Mouse (Mus musculus): ENCODE results near the gene Nr4a1. TPM values are rescaled to one million over a fixed set of nuclear protein-coding genes. Genes with fewer than 3 reads are reported as not detected.
A peak's percentile ranks its signal among the peaks of the same experiment; 100 is the strongest.

Gene Nr4a1
- total RNA-seq, 2 experiments from 2014 or later = 95.8 to 589 TPM

DNA sequence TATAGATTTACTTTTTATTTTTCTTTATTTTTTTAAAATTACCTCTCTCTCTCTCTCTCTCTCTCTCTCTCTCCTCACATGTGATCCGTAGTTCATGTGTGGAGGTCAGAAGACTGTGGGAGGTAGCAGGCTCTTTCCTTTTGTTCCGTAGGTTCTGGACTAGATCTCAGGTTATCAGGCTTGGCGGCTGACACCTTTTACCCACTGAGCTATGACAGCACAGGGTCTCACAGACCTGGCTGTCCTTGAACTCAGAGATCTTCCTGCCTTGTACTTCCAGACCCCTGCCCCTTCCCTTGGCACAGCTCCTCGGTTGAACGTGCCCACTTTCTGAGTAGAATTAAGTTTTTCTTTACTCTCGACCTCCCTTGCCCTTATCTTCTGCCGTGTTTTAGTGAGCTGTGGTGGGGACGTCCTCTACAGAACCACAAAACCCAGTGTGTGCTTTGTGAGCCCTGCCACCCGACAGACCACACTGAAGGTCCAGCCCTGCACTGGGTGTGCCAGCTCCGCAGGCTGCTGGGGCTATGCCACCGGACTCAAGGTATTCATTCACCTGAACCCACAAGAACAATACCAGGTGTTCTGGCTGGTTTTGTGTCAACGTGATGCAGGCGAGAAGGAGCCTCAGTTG lies 62.3 kb downstream of the Nr4a1 start:
- no peak for DNase-seq

DNA sequence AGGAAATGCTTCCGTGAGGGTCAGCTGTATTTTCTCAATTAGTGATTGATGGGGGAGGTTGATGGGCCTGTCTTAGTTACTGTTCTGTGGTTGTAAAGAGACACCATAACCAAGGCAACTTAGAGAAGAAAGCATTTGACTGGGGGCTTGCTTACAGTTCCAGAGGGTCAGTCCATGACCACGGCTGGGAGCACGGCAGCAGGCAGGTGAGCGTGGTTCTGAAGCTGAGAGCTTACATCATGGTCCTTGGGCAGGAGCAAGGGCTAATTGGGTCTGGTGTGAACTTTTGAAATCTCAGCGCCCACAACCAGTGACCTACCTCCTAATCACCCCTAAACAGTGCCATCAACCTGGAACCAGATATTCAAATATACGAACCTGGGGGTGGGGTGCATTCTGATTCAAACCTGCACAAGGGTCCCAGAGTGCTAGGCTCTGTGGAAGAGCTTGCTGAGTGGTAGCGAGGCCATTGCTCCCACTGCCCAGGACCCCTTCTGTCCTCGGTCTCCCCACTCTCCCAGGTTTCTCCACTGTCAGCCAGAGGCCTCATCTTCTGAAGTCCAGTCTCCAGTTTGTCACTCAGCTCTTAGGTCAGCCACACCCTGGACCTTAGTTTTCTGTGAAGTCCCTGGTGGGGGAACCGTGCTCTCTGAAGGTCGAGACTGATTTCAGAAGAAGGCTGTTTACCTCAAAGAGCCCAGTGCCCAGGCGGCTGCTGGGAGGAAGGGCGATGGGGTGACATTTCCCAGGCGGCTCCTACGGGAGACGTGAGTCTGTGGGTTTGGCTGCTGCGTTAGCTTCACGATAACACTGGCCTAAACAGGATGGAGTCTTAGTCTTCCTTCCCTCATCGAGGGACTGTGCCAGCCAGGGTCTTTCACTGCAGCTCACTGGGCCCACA lies 63.1 kb downstream of the Nr4a1 start:
- no peak for DNase-seq

DNA sequence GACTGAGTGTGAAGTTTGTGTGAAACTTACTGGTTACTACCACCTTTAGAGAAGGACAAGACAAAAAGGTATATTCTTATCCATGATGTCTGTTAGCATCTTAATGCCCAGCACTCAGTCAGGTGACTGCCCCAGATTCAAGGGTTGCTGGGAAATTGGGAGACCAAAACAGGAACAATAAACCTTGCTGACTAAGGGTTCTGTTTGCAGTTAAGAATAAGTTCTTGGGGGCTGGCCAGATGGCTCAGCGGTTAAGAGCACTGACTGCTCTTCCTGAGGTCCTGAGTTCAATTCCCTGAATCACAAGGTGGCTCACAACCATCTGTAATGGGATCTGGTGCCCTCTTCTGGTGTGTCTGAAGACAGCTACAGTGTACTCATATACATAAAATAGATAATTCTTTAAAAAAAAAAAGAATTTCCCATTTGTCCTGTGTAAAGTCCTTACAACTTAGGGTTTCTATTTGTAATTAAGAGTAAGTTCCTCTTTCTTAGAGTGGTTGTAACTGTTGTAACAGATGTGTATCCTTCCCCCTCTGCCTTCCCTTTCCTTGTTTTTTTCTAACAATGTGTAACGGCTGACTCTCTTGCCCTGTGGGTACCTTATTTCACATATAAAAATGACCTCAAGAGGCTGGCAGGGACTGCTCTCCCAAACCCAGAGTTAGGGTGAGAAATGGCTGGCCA lies 63.9 kb downstream of the Nr4a1 start:
- DNase-seq = no peak

DNA sequence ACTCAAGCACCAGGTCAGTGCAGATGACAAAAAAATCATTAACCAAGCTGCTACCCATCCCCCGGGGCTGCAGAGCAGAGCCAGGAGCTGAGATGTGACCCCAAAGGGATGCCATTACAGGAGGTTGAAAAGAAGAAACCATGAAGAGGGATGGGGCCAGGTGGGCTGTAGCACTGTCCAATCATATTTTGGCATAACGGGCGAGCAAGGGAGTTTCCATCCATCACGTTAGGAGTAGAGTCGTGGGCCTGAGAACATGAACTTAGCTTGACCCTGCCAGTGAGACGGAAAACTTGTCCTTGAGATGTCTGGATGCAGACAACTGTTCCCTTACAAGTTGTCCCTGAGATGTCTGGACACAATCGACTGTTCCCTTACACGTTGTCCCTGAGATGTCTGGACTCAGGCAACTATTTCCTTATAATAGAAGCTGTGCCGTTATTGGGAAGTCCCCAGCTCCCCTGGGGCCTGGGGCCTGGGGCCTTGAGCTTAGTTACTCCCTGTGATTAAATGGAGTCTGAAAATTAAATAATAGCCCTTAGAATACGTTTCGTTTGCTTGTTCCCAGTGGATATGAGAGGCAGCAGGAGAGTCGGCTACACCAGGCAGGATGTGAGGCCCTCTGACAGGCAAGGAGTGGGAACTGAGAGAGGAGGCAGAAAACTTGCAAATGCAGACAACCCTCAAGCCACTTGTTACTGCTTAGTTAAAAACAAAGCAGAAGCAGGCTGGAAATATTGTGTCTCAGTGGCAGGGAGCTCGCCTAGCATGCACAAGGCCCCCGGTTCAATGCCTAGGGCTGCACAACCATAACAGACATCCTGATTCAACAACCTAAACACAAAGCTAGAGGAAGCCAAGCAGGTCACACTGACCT lies 65.1 kb downstream of the Nr4a1 start:
- peak; percentile 51 for DNase-seq

DNA sequence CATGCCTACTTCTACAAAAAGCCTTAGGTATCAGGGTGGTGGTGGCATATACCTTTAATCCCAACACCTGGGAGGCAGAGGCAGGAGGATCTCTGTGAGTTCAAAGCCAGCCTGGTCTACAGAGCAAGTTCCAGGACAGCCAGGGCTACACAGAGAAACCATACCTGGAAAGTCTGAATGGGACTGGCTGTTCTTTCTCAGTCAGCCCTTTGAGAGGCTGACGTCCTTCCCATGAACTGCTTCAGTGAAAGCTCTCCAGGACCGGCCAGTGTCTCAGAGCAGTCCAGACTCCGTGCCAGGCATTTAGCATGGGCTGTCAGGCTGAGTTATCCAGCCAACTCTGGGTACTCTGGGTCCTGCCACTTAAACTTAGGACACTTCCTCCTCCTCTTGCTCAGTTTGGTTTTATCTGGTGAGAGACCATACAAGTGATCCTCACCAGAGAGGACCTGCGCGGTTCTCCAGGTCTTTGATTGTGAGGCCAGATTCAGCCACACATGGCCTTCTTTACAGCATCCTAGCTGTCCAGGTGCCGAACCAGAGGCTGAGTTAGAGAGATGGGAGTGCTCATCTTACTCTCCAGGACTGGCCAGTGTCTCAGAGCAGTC lies 66.0 kb downstream of the Nr4a1 start:
- DNase-seq = no peak

DNA sequence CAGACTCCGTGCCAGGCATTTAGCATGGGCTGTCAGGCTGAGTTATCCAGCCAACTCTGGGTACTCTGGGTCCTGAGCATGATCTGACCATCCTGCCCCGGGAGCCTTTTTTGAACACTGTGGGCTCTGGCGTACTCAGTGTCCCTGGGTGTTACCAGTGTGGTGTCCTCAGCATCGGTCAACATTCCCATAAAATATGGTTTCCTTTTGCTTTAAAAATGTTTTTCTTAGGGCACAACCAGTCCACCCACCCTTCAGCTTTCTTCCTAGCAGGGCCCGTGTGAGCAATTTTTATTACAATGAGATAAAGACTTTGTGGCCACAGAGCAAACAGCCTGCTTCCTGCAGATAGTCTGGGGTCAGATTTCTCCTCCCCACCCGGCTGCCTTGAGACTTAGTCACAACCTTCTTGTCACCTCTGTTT lies 66.6 kb downstream of the Nr4a1 start:
- no peak for DNase-seq

DNA sequence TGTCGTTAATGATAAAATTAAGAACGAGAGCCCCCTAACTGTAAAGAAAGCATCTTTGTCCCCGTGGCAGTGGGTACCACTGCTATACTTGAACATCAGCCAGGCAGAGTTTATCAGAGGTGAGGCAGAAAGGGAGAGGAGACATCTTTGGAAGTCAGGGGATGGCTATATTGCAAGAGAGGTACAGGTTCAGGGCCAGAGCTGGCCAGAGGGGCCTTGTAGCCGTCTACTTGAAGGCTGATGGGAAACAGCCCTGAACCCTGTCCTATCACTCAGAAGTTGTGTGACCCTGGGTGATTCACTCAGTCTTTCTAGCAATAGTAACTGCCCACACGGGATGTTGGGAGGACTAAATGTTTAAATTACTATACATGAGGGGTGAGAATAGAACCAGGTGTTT lies 67.1 kb downstream of the Nr4a1 start:
- no peak for DNase-seq

DNA sequence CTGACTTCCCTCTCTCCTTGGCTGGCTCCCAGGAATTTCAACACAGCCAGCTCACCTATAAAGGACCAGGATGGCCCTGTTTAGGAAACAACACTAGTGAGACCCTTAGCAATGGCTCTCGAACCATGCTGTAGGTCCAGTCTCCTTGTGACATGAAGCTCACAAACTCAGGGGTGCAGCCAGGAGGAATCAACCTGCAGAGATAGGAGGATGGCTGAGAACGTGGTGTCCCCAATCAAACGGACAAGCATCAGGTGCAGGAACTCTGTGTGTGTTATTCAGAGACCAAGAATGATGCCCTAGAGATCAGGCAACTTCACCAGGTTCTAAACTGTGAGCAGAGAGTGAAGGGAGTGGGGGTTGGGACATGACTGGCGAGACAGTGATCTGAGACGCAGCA lies 68.0 kb downstream of the Nr4a1 start:
- DNase-seq = no peak

DNA sequence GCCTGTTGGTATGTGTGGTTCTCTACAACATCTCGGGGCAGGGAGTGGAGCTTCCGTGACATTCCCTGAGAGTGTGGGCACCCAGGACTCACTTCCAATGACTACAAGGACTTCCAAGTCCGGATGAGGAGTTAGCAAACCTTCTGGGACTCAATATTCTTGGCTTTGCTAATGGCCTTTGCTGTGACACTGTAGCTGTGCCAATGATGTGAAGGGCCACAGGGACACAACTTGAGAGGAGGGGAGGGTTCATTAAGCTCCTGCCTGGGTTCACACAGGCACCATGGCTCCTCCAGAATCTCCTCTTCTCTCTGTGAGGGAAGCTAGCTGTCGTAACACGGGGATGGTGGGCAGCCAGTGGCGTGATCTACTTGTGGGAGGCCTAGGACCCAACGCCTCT lies 68.6 kb downstream of the Nr4a1 start:
- no peak for DNase-seq

DNA sequence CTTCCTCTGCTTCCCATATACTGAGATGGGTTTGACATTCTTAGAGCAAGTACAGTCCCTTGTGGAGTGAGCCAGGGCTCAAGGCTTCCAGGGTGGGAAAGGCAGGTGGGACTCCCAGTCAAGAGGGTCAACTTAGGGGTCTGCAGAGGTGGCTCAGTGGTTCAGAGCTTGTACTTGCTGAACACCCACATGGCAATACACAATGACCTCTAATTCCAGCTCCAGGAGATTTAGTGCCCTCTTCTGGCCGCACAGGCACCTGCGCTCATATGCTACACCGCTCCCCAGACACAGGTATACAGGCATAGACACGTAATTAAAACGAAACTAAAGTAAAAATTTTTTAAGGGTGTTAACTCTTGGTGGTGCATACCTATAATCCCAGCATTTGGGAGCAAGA lies 69.4 kb downstream of the Nr4a1 start:
- DNase-seq = no peak

Other genes starting within 250 kb of the Nr4a1 start
- under 1 TPM in 1 of 2 experiments, not detected in 1; 0.33 TPM for gene Gm47841, start 206.9 kb upstream of the Nr4a1 start, total RNA-seq (2021)
- 10 to 100 TPM in 1 of 2 experiments, 1 to 10 TPM in 1; 8.4 to 11.0 TPM for gene Fignl2, start 175.7 kb upstream of the Nr4a1 start, total RNA-seq (2021)
- gene Ankrd33, start 138.5 kb upstream of the Nr4a1 start, total RNA-seq (2021) = under 1 TPM; 0.24 to 0.33 TPM
- gene Acvrl1, start 125.7 kb upstream of the Nr4a1 start, total RNA-seq (2021) = 10 to 100 TPM; 19.5 to 19.8 TPM
- gene Acvr1b, start 80.2 kb upstream of the Nr4a1 start, total RNA-seq (2021) = 10 to 100 TPM; 10.8 to 13.4 TPM
- 10 to 100 TPM; 16.4 to 24.0 TPM for gene Grasp, start 30.1 kb upstream of the Nr4a1 start, total RNA-seq (2021)
- gene Atg101, start 30.0 kb downstream of the Nr4a1 start, total RNA-seq (2021) = 100 to 1,000 TPM in 1 of 2 experiments, 10 to 100 TPM in 1; 36.6 to 103 TPM
- 1 to 10 TPM; 1.0 to 2.4 TPM for gene 6030408B16Rik, start 38.9 kb downstream of the Nr4a1 start, total RNA-seq (2021)
- under 1 TPM; 0.75 to 0.76 TPM for gene Krt80, start 115.9 kb downstream of the Nr4a1 start, total RNA-seq (2021)
- 1 to 10 TPM; 3.5 to 4.2 TPM for gene Krt7, start 156.8 kb downstream of the Nr4a1 start, total RNA-seq (2021)
- gene Krt87, start 184.5 kb downstream of the Nr4a1 start, total RNA-seq (2021) = not detected
- gene Krt88, start 193.5 kb downstream of the Nr4a1 start, total RNA-seq (2021) = not detected
- gene Krt81, start 209.5 kb downstream of the Nr4a1 start, total RNA-seq (2021) = not detected
- gene Krt86, start 219.2 kb downstream of the Nr4a1 start, total RNA-seq (2021) = not detected
- not detected for gene Krt83, start 237.2 kb downstream of the Nr4a1 start, total RNA-seq (2021)

Measured in adrenal gland, postnatal 10 days (tissue).